Mouse (Mus musculus): Measurements from ENCODE around the gene Aldh8a1. TPM values are rescaled to one million over a fixed set of nuclear protein-coding genes. Genes with fewer than 3 reads are reported as not detected.

Gene Aldh8a1
- total RNA-seq (2014; rRNA removed) (0.11 TPM in 1 of 2 replicates, not detected in the other), polyA plus RNA-seq (2015; fragmentation: Nextera tagmentation; extraction: Ambion mirVana) (not detected in 2 replicates)

GRCm38 (mm10) chr10:21376682-21377473 is at the start of gene Aldh8a1:
Gene Aldh8a1, plus strand, starts transcription at chr10:21377291.
- DNase-seq (ENCODE audit: low spot score) (no peak), ATAC-seq (ENCODE audit: low FRiP score) (no peak)
- no peak within 1 kb of the TSS for H3K9ac ChIP-seq (replicated peaks; ENCODE audit: low read length, poor library complexity, severe bottlenecking)
- H3K36me3 ChIP-seq (ENCODE audit: insufficient read depth, low read length), result no peaks in the 10 kb centered on the region
- no peak within 1 kb of the TSS for H3K27ac ChIP-seq (ENCODE audit: low read depth, low read length)
- WGBS, result 87% methylated on average over 13 of the region's 13 CpGs
- no peaks in the 10 kb centered on the region for H3K4me1 ChIP-seq (ENCODE audit: insufficient read depth, low read length)
- no peaks in the 10 kb centered on the region for H3K27me3 ChIP-seq (ENCODE audit: insufficient read depth, low read length)
- no peak for TF ChIP-seq CTCF (IDR thresholded peaks at IDR 0.05)
- no peak within 1 kb of the TSS for H3K4me2 ChIP-seq (ENCODE audit: low read depth, low read length, poor library complexity, severe bottlenecking)
- H3K4me3 ChIP-seq (ENCODE audit: low read depth, low read length), result no peak within 1 kb of the TSS
- no peaks in the 10 kb centered on the region for H3K9me3 ChIP-seq (ENCODE audit: low read length)

DNA sequence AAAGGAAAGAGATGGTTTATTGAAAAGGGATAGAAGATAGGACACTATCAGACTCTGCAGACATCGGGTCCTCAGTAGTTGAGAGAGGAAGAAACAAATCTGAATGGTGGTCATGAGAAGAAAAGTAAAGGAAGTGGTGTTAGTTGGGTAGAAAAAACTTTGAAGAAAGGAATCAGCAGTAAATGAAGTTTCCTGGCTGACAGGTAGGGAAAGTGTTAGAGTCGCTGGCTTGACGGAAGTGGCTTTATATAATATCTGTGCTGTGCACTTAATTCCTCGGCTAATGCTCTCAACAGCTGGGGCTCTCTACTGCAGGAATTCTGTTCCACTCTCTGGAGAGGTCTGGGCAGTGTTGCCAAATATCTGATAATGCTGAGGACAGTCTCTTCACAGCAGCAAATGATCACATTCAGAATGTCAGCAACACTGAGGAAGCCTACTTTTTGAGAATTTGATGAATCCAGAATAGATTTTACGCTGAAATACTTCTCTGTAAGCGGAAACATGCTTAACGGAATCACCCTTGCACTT is 49.4 kb upstream of the Aldh8a1 start:
- H3K9ac ChIP-seq (replicated peaks; ENCODE audit: low read length, poor library complexity, severe bottlenecking), result no peak overlapping the region
- WGBS, result 86% methylated on average over 7 of the region's 7 CpGs
- H3K27me3 ChIP-seq (ENCODE audit: insufficient read depth, low read length), result no peaks in the 10 kb centered on the region
- TF ChIP-seq CTCF (IDR thresholded peaks at IDR 0.05), result no peak
- no peak overlapping the region for H3K4me3 ChIP-seq (ENCODE audit: low read depth, low read length)
- peaks cover 4% of the 10 kb centered on the region; the same call in 1 of the 2 replicates for H3K36me3 ChIP-seq (ENCODE audit: insufficient read depth, low read length)
- no peaks in the 10 kb centered on the region for H3K9me3 ChIP-seq (ENCODE audit: low read length)
- H3K4me2 ChIP-seq (ENCODE audit: low read depth, low read length, poor library complexity, severe bottlenecking), result no peak overlapping the region
- H3K4me1 ChIP-seq (ENCODE audit: insufficient read depth, low read length), result no peaks in the 10 kb centered on the region
- H3K27ac ChIP-seq (ENCODE audit: low read depth, low read length), result no peak overlapping the region
- ATAC-seq (ENCODE audit: low FRiP score), result no peak
- DNase-seq (ENCODE audit: low spot score), result no peak

DNA sequence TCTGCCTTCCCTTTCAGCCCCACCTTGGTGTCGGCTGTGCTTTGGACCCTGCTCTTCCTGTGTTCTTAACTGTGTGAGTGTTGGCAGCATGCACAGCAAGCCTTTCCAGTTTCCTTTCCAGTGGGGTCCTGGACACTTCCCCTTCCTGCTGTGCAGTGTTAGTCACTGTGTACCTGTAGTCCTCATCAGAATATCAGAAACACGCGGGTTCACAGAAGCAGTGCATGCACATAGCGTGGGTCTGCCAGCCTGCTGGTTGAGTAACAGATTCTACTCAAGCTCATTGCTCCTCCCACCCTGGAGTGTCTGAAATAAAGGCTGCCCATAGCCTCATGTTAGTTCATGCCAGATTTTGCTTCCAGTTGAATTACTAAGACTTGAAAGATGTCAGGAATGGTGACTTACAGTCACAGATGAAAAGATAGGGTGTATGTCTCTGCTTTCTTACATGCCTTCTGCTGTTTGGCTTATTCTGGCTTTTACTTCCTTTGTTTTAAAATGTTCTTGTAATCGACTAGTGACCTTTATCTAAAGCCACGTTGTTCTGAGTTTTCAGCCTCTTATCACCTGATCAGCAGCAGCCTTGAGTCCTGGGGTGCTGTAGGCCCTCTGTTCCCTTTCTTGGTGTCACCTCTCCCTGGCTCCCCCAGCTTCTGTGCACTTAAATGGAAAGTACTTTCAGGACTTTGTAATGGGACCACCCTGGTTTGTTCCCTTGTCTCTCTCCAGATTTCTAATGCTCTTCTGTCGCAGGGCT is 42.6 kb upstream of the Aldh8a1 start:
- Histone ChIP-seq H3K27me3 (ENCODE audit: insufficient read depth, low read length) (no peaks in the 10 kb centered on the region), H3K4me3 (ENCODE audit: low read depth, low read length) (no peak overlapping the region), H3K27ac (ENCODE audit: low read depth, low read length) (no peak overlapping the region), H3K4me2 (ENCODE audit: low read depth, low read length, poor library complexity, severe bottlenecking) (no peak overlapping the region), H3K9me3 (ENCODE audit: low read length) (no peaks in the 10 kb centered on the region), H3K9ac (replicated peaks; ENCODE audit: low read length, poor library complexity, severe bottlenecking) (no peak overlapping the region), H3K4me1 (ENCODE audit: insufficient read depth, low read length) (no peaks in the 10 kb centered on the region), H3K36me3 (ENCODE audit: insufficient read depth, low read length) (peaks cover 11% of the 10 kb centered on the region)
- ATAC-seq (ENCODE audit: low FRiP score) (no peak), DNase-seq (ENCODE audit: low spot score) (no peak)
- WGBS, result 89% methylated on average over 7 of the region's 7 CpGs
- no peak for TF ChIP-seq CTCF (IDR thresholded peaks at IDR 0.05)

DNA sequence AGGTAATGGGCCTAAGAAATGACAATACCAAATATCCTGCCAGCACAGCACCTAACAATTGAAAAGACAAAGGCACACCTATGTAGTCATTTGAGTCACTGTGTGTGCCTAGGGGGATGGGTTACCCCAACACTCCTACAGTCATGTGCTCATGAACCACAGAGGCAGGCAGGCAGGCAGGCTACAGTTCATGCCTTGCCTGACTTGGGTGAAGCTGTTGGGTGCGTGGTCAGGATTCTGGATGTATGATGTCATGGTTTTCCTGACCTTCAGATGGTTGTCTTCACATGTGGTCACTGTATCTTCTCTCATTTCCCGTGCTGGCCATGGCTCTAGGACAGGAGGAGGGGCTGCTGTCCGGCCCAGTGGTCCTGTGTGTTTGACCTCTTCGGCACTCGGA is 41.6 kb upstream of the Aldh8a1 start:
- H3K9me3 ChIP-seq (ENCODE audit: low read length), result no peaks in the 10 kb centered on the region
- TF ChIP-seq CTCF (IDR thresholded peaks at IDR 0.05), result no peak
- no peaks in the 10 kb centered on the region for H3K4me1 ChIP-seq (ENCODE audit: insufficient read depth, low read length)
- DNase-seq (ENCODE audit: low spot score), result no peak
- H3K9ac ChIP-seq (replicated peaks; ENCODE audit: low read length, poor library complexity, severe bottlenecking), result no peak overlapping the region
- no peaks in the 10 kb centered on the region for H3K27me3 ChIP-seq (ENCODE audit: insufficient read depth, low read length)
- WGBS, result 98% methylated on average over 5 of the region's 5 CpGs
- H3K27ac ChIP-seq (ENCODE audit: low read depth, low read length), result no peak overlapping the region
- no peak overlapping the region for H3K4me3 ChIP-seq (ENCODE audit: low read depth, low read length)
- peaks cover 11% of the 10 kb centered on the region for H3K36me3 ChIP-seq (ENCODE audit: insufficient read depth, low read length)
- ATAC-seq (ENCODE audit: low FRiP score), result no peak
- H3K4me2 ChIP-seq (ENCODE audit: low read depth, low read length, poor library complexity, severe bottlenecking), result no peak overlapping the region

DNA sequence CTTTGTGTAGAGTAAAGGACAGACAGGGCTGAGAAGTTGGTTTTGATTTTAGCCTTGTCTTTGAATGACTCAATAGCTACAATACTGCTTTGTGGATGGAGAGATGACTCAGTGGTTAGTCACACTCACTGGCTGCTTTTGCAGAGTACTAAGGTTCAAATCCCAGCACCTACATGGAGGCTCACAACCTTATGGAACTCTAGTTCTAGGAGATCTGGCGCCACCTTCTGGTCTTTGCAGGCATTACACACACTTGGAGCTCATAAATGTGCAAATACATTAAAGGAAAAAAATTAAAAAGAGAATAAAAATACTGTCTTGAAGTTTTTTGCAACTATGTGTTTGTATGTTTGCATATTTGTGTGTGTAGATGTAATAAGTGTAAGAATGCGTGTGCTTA is 39.9 kb upstream of the Aldh8a1 start:
- no peak overlapping the region for H3K9ac ChIP-seq (replicated peaks; ENCODE audit: low read length, poor library complexity, severe bottlenecking)
- H3K4me1 ChIP-seq (ENCODE audit: insufficient read depth, low read length), result no peaks in the 10 kb centered on the region
- no peaks in the 10 kb centered on the region for H3K27me3 ChIP-seq (ENCODE audit: insufficient read depth, low read length)
- TF ChIP-seq CTCF (IDR thresholded peaks at IDR 0.05), result peak; percentile 59
- ATAC-seq (ENCODE audit: low FRiP score) (no peak), DNase-seq (ENCODE audit: low spot score) (peak; percentile 8)
- H3K4me2 ChIP-seq (ENCODE audit: low read depth, low read length, poor library complexity, severe bottlenecking), result no peak overlapping the region
- no peak overlapping the region for H3K27ac ChIP-seq (ENCODE audit: low read depth, low read length)
- H3K36me3 ChIP-seq (ENCODE audit: insufficient read depth, low read length), result peaks cover 14% of the 10 kb centered on the region; the same call in 1 of the 2 replicates
- H3K9me3 ChIP-seq (ENCODE audit: low read length), result no peaks in the 10 kb centered on the region
- H3K4me3 ChIP-seq (ENCODE audit: low read depth, low read length), result no peak overlapping the region
- 64% methylated on average over 2 of the region's 2 CpGs for WGBS

Data from midbrain, postnatal 0 days (tissue).